Mouse (Mus musculus): ENCODE measurements around the gene Pard6a.

The Pard6a gene

GRCm38 (mm10) chr8:105700566-105700965, 382 bp upstream of the Pard6a start:
- peak; percentile 60 for DNase-seq (ENCODE audit: low spot score)

GRCm38 (mm10) chr8:105702001-105702401, 1.1 kb downstream of the Pard6a start:
- no peak for DNase-seq (ENCODE audit: low spot score)

GRCm38 (mm10) chr8:105702731-105703415, 1.9 kb downstream of the Pard6a start:
- DNase-seq (ENCODE audit: low spot score), result no peak

- DNase-seq (ENCODE audit: low spot score), result no peak
Measured at GRCm38 (mm10) chr8:105704146-105704812, 3.3 kb downstream of the Pard6a start.

GRCm38 (mm10) chr8:105704955-105705354, 4.0 kb downstream of the Pard6a start:
- DNase-seq (ENCODE audit: low spot score), result no peak

- no peak for DNase-seq (ENCODE audit: low spot score)
Measured at GRCm38 (mm10) chr8:105706426-105706825, 5.5 kb downstream of the Pard6a start.

- DNase-seq (ENCODE audit: low spot score), result peak; percentile 92
Measured at GRCm38 (mm10) chr8:105707498-105708403, 6.8 kb downstream of the Pard6a start, which contains the start of the genes 4933405L10Rik and Enkd1. TSS of gene 4933405L10Rik (plus strand) at chr8:105707655. TSS of gene Enkd1 (minus strand) at chr8:105708210.

- no peak for DNase-seq (ENCODE audit: low spot score)
Measured at GRCm38 (mm10) chr8:105708675-105709074, 7.7 kb downstream of the Pard6a start.

- no peak for DNase-seq (ENCODE audit: low spot score)
Measured at GRCm38 (mm10) chr8:105709317-105709716, 8.4 kb downstream of the Pard6a start.

GRCm38 (mm10) chr8:105712286-105712685, 11.3 kb downstream of the Pard6a start:
- DNase-seq (ENCODE audit: low spot score), result no peak

GRCm38 (mm10) chr8:105714139-105714538, 13.2 kb downstream of the Pard6a start:
- DNase-seq (ENCODE audit: low spot score), result peak; percentile 95

- DNase-seq (ENCODE audit: low spot score), result no peak
Measured at GRCm38 (mm10) chr8:105715042-105715441, 14.1 kb downstream of the Pard6a start.

- no peak for DNase-seq (ENCODE audit: low spot score)
Measured at GRCm38 (mm10) chr8:105716302-105716945, 15.5 kb downstream of the Pard6a start.

- no peak for DNase-seq (ENCODE audit: low spot score)
Measured at GRCm38 (mm10) chr8:105719637-105720036, 18.7 kb downstream of the Pard6a start.

GRCm38 (mm10) chr8:105722861-105723260, 21.9 kb downstream of the Pard6a start:
- DNase-seq (ENCODE audit: low spot score), result no peak

- DNase-seq (ENCODE audit: low spot score), result no peak
Measured at GRCm38 (mm10) chr8:105725726-105726125, 24.8 kb downstream of the Pard6a start.

- DNase-seq (ENCODE audit: low spot score), result peak; percentile 81
Measured at GRCm38 (mm10) chr8:105727397-105728124, 26.6 kb downstream of the Pard6a start.

GRCm38 (mm10) chr8:105732186-105732585, 31.2 kb downstream of the Pard6a start:
- no peak for DNase-seq (ENCODE audit: low spot score)

GRCm38 (mm10) chr8:105739216-105739615, 38.3 kb downstream of the Pard6a start:
- DNase-seq (ENCODE audit: low spot score), result no peak

- peak; percentile 26 for DNase-seq (ENCODE audit: low spot score)
Measured at GRCm38 (mm10) chr8:105743301-105743700, 42.4 kb downstream of the Pard6a start.

GRCm38 (mm10) chr8:105750606-105751005, 49.7 kb downstream of the Pard6a start:
- peak; percentile 90 for DNase-seq (ENCODE audit: low spot score)

Measured in MN1 (cell line).